Mouse (Mus musculus): ENCODE results near the gene 2700097O09Rik. TPM values are rescaled to one million over a fixed set of nuclear protein-coding genes. Genes with fewer than 3 reads are reported as not detected.
A peak's percentile ranks its signal among the peaks of the same experiment; 100 is the strongest.
"Not testable (repeated sequence)": the region's sequence is repeated elsewhere in the genome, so short reads cannot be mapped to it uniquely, and the experiment has no call there.

Gene 2700097O09Rik
- polyA plus RNA-seq, 1 experiment from 2014 or later, result 3.6 TPM

GRCm38 (mm10) chr12:55013626-55014398 is 66.1 kb downstream of the 2700097O09Rik start, which contains the start of gene Baz1a:
Baz1a (minus strand) TSS chr12:55014348.
- H3K36me3 ChIP-seq (ENCODE audit: inconsistent target), result no peaks in the 10 kb centered on the region
- no peak within 1 kb of the TSS for H3K27ac ChIP-seq
- WGBS (ENCODE audit: missing documents), result 93% methylated on average over 6 of the region's 6 CpGs
- H3K79me2 ChIP-seq (ENCODE audit: inconsistent target), result no peaks in the 10 kb centered on the region
- H3K4me3 ChIP-seq (ENCODE audit: inconsistent target), result no peak within 1 kb of the TSS

- Histone ChIP-seq H3K27ac (no peak overlapping the region), H3K36me3 (ENCODE audit: inconsistent target) (no peaks in the 10 kb centered on the region), H3K79me2 (ENCODE audit: inconsistent target) (no peaks in the 10 kb centered on the region), H3K4me3 (ENCODE audit: inconsistent target) (no peak overlapping the region)
- 91% methylated on average over 1 of the region's 1 CpGs for WGBS (ENCODE audit: missing documents)
Measured at GRCm38 (mm10) chr12:55013031-55013430, 66.9 kb downstream of the 2700097O09Rik start.

GRCm38 (mm10) chr12:55007361-55008008 is 72.4 kb downstream of the 2700097O09Rik start:
- 95% methylated on average over 9 of the region's 14 CpGs for WGBS (ENCODE audit: missing documents)
- no peak overlapping the region for H3K27ac ChIP-seq
- H3K79me2 ChIP-seq (ENCODE audit: inconsistent target), result no peaks in the 10 kb centered on the region
- H3K36me3 ChIP-seq (ENCODE audit: inconsistent target), result no peaks in the 10 kb centered on the region
- H3K4me3 ChIP-seq (ENCODE audit: inconsistent target), result no peak overlapping the region

GRCm38 (mm10) chr12:55006071-55006470 is 73.8 kb downstream of the 2700097O09Rik start:
- Histone ChIP-seq H3K36me3 (ENCODE audit: inconsistent target) (no peaks in the 10 kb centered on the region), H3K4me3 (ENCODE audit: inconsistent target) (no peak overlapping the region), H3K79me2 (ENCODE audit: inconsistent target) (no peaks in the 10 kb centered on the region), H3K27ac (no peak overlapping the region)
- 96% methylated on average over 7 of the region's 7 CpGs for WGBS (ENCODE audit: missing documents)

GRCm38 (mm10) chr12:55004396-55004795 is 75.5 kb downstream of the 2700097O09Rik start:
- WGBS (ENCODE audit: missing documents), result 88% methylated on average over 3 of the region's 3 CpGs
- Histone ChIP-seq H3K36me3 (ENCODE audit: inconsistent target) (no peaks in the 10 kb centered on the region), H3K4me3 (ENCODE audit: inconsistent target) (no peak overlapping the region), H3K79me2 (ENCODE audit: inconsistent target) (no peaks in the 10 kb centered on the region), H3K27ac (no peak overlapping the region)

- Histone ChIP-seq H3K4me3 (ENCODE audit: inconsistent target) (no peak overlapping the region), H3K79me2 (ENCODE audit: inconsistent target) (no peaks in the 10 kb centered on the region), H3K36me3 (ENCODE audit: inconsistent target) (no peaks in the 10 kb centered on the region), H3K27ac (no peak overlapping the region)
- 96% methylated on average over 5 of the region's 5 CpGs for WGBS (ENCODE audit: missing documents)
Measured at GRCm38 (mm10) chr12:55003843-55004242, 76.1 kb downstream of the 2700097O09Rik start.

GRCm38 (mm10) chr12:55002532-55002931 is 77.4 kb downstream of the 2700097O09Rik start:
- H3K36me3 ChIP-seq (ENCODE audit: inconsistent target); H3K79me2 ChIP-seq (ENCODE audit: inconsistent target); H3K4me3 ChIP-seq (ENCODE audit: inconsistent target); H3K27ac ChIP-seq: not testable (repeated sequence)
- 68% methylated on average over 7 of the region's 7 CpGs for WGBS (ENCODE audit: missing documents)

- 1% methylated on average over 14 of the region's 14 CpGs for WGBS (ENCODE audit: missing documents)
- Histone ChIP-seq H3K27ac (peak overlapping the region; percentile 78), H3K79me2 (ENCODE audit: inconsistent target) (no peaks in the 10 kb centered on the region), H3K36me3 (ENCODE audit: inconsistent target) (no peaks in the 10 kb centered on the region), H3K4me3 (ENCODE audit: inconsistent target) (peak overlapping the region; percentile 10; the same call in 1 of the 2 replicates)
Measured at GRCm38 (mm10) chr12:54999016-54999690, 80.8 kb downstream of the 2700097O09Rik start.

GRCm38 (mm10) chr12:54998411-54998810 is 81.5 kb downstream of the 2700097O09Rik start:
- H3K4me3 ChIP-seq (ENCODE audit: inconsistent target), result no peak overlapping the region
- no peaks in the 10 kb centered on the region for H3K36me3 ChIP-seq (ENCODE audit: inconsistent target)
- H3K27ac ChIP-seq, result peak overlapping the region; percentile 78
- 34% methylated on average over 3 of the region's 5 CpGs for WGBS (ENCODE audit: missing documents)
- no peaks in the 10 kb centered on the region for H3K79me2 ChIP-seq (ENCODE audit: inconsistent target)

GRCm38 (mm10) chr12:54996979-54997474 is 82.9 kb downstream of the 2700097O09Rik start:
- H3K79me2 ChIP-seq (ENCODE audit: inconsistent target), result no peaks in the 10 kb centered on the region
- 89% methylated on average over 6 of the region's 6 CpGs for WGBS (ENCODE audit: missing documents)
- no peak overlapping the region for H3K27ac ChIP-seq
- H3K4me3 ChIP-seq (ENCODE audit: inconsistent target), result no peak overlapping the region
- no peaks in the 10 kb centered on the region for H3K36me3 ChIP-seq (ENCODE audit: inconsistent target)

GRCm38 (mm10) chr12:54995965-54996364 is 83.9 kb downstream of the 2700097O09Rik start:
- H3K27ac ChIP-seq, result no peak overlapping the region
- no peak overlapping the region for H3K4me3 ChIP-seq (ENCODE audit: inconsistent target)
- 97% methylated on average over 3 of the region's 3 CpGs for WGBS (ENCODE audit: missing documents)

More at GRCm38 (mm10) chr12:54995965-54996364, 83.9 kb downstream of the 2700097O09Rik start:
- Histone ChIP-seq H3K36me3 (ENCODE audit: inconsistent target) (no peaks in the 10 kb centered on the region), H3K79me2 (ENCODE audit: inconsistent target) (no peaks in the 10 kb centered on the region)

Other genes with a start within 250 kb of the 2700097O09Rik start
- gene Cfl2, start 217.2 kb downstream of the 2700097O09Rik start, polyA plus RNA-seq (2018), result 21.0 to 27.8 TPM (median 21.9 TPM) in 3 replicates
- gene Gm20403, start 93.6 kb downstream of the 2700097O09Rik start, polyA plus RNA-seq (2018), result not detected in 3 replicates
- gene Baz1a, start 65.8 kb downstream of the 2700097O09Rik start, polyA plus RNA-seq (2018), result 18.5 to 21.9 TPM (median 20.9 TPM) in 3 replicates
- gene Srp54a, start 152 bp upstream of the 2700097O09Rik start, polyA plus RNA-seq (2018), result 46.9 to 246 TPM (median 50.9 TPM) in 3 replicates
- 24.9 to 76.5 TPM (median 28.7 TPM) in 3 replicates for gene Fam177a, start 44.4 kb upstream of the 2700097O09Rik start, polyA plus RNA-seq (2018)
- gene Srp54b, start 75.0 kb upstream of the 2700097O09Rik start, polyA plus RNA-seq (2018), result 9.6 to 31.5 TPM (median 30.7 TPM) in 3 replicates
- gene 1700047I17Rik2, start 119.5 kb upstream of the 2700097O09Rik start, polyA plus RNA-seq (2018), result not detected in 3 replicates
- gene Srp54c, start 150.1 kb upstream of the 2700097O09Rik start, polyA plus RNA-seq (2018), result 35.3 to 70.0 TPM (median 44.2 TPM) in 3 replicates
- gene 1110008L16Rik, start 219.5 kb upstream of the 2700097O09Rik start, polyA plus RNA-seq (2018), result 7.0 to 7.9 TPM (median 7.4 TPM) in 3 replicates
- gene Ppp2r3c, start 222.9 kb upstream of the 2700097O09Rik start, polyA plus RNA-seq (2018), result 9.6 to 11.8 TPM (median 10.6 TPM) in 3 replicates